Mouse (Mus musculus) lung, embryonic 16.5 days (tissue): ENCODE measurements around the gene Ttc28. TPM values are rescaled to one million over a fixed set of nuclear protein-coding genes. Genes with fewer than 3 reads are reported as not detected.
A peak's percentile ranks its signal among the peaks of the same experiment; 100 is the strongest.

ENCODE experiments used
- ATAC-seq: fragments of 200-750 bp; cut with Nextera tagmentation; 2 replicates; pipeline ENCODE4 v1.8.0; 2017; ENCODE audit warnings: low read depth, mild to moderate bottlenecking, moderate library complexity
- H3K27ac ChIP-seq: fragments of 300-500 bp; sonication (generic); 2 replicates; pipeline ENCODE4 v1.5.1; 2014; ENCODE audit warnings: mild to moderate bottlenecking, control low read depth, low read length
- H3K27me3 ChIP-seq: fragments of 300-500 bp; sonication (generic); 2 replicates; pipeline ENCODE4 v1.6.1; 2014; ENCODE audit warnings: low read depth, low read length, mixed read lengths; ENCODE audit not compliant: control insufficient read depth, insufficient read depth
- H3K36me3 ChIP-seq: fragments of 300-500 bp; sonication (generic); 2 replicates; pipeline ENCODE4 v1.6.1; 2014; ENCODE audit warnings: low read length; ENCODE audit not compliant: control insufficient read depth, insufficient read depth
- H3K4me1 ChIP-seq: fragments of 300-500 bp; sonication (generic); replicated peaks from 2 replicates; pipeline ENCODE4 v1.6.1; 2014; ENCODE audit warnings: low read length, mixed read lengths; ENCODE audit not compliant: control insufficient read depth, insufficient read depth
- H3K4me2 ChIP-seq: fragments of 300-500 bp; sonication (generic); 2 replicates; pipeline ENCODE4 v1.6.1; 2014; ENCODE audit warnings: low read depth, low read length, control low read depth
- H3K4me3 ChIP-seq: fragments of 300-500 bp; sonication (generic); 2 replicates; pipeline ENCODE4 v1.5.1; 2014; ENCODE audit warnings: mild to moderate bottlenecking, low read length, control low read depth
- H3K9ac ChIP-seq: fragments of 300-500 bp; sonication (generic); 2 replicates; pipeline ENCODE4 v1.6.1; 2014; ENCODE audit warnings: low read length, control low read depth
- H3K9me3 ChIP-seq: fragments of 300-500 bp; sonication (generic); 2 replicates; pipeline ENCODE4 v1.6.1; 2016; ENCODE audit warnings: low read length; ENCODE audit not compliant: control insufficient read depth
- WGBS: fragments of 180-500 bp; shearing (Covaris S2); extraction: QIAGEN DNeasy Blood & Tissue Kit; methylation state at CpG from one replicate; pipeline ENCODE4 v1.1.7; 2014; 5-methylcytosine and 5-hydroxymethylcytosine counted together
- polyA plus RNA-seq: library from polyadenylated mRNA; unstranded; fragments of >200 nt; fragmentation: Nextera tagmentation; extraction: Ambion mirVana; gene quantifications from 2 replicates; pipeline ENCODE4 v1.2.1, GENCODE M21; 2015

Ttc28 gene
- polyA plus RNA-seq, 1 experiment from 2014 or later = 8.4 TPM

DNA sequence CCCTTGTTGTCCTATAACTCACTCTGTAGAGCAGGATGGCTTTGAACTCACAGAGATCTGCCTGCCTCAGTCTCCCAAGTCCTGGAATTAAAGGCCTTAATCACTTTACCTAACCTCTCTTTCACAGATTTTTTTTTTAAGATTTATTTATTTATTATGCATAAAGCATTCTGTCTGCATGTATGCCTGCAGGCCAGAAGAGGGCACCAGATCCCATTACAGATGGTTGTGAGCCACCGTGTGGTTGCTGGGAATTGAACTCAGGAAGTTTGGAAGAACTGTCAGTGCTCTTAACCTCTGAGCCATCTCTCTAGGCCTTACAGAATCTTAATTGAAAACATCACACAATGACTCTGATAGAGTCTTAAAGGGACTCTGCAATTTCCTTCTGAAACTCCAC lies 26.6 kb upstream of the Ttc28 start:
- 81% methylated on average over 1 of the region's 1 CpGs for WGBS
- Histone ChIP-seq H3K27me3 (no peaks in the 10 kb centered on the region), H3K9ac (no peak overlapping the region), H3K4me3 (no peak overlapping the region), H3K4me1 (no peaks in the 10 kb centered on the region), H3K36me3 (peaks cover 4% of the 10 kb centered on the region; the same call in 1 of the 2 replicates), H3K4me2 (no peak overlapping the region), H3K27ac (no peak overlapping the region), H3K9me3 (no peaks in the 10 kb centered on the region)
- ATAC-seq = no peak

DNA sequence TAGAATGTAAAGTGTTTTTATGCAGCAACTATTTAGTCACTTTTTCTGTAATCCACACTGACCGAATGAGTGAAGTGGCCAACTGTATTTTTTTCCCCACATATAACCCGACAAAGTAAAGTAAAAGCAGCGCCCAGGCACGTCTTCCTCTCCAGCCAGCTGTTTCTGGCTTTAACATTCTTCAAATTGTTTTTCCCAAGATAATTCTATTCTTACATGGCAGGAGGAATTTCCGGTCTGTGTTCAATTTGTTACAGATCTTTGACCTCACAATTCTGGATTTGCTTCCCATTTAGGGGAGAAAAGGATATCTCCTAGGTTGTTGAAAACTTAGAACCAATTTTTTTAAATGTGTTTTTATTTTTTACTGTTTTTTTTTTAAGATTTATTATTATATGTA lies 22.5 kb upstream of the Ttc28 start:
- Histone ChIP-seq H3K27me3 (no peaks in the 10 kb centered on the region), H3K36me3 (0 out of 2 replicates have a peak, but pooled peaks cover 2% of the 10 kb centered on the region), H3K4me3 (no peak overlapping the region), H3K4me2 (no peak overlapping the region), H3K9me3 (no peaks in the 10 kb centered on the region), H3K4me1 (peaks cover 3% of the 10 kb centered on the region; the same call in 1 of the 2 replicates), H3K9ac (no peak overlapping the region), H3K27ac (no peak overlapping the region)
- 43% methylated on average over 5 of the region's 5 CpGs for WGBS
- no peak for ATAC-seq

DNA sequence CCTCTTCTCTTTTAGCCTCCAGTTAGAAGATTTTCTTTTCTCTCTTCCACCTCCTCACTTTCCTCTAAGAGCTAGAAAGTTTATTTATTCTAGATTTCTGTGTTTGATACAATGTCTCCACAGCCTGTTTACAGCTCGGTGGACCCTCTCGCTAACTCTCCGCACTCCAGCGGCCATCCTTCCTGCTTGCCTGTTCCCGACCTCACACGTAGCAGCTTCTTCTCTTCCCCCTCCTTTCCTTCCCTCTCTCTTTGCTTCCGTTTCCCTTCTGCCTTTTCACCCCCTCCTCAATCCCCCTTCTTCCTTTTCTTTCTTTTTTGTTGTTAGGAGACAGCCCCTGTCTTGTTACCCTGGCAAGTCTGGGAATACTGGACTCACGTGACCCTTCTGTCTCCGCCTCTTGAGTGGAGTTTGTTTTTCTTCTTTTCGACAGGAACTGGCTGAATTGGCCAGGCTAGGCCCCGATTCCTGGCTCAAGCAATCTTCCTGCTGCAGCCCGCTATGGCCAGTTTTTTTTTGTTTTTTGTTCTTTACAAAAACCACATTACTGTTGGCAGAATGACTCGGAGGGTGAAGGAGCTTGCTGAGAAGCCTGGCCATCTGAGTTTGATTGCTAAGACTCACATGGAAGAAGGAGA lies 20.5 kb upstream of the Ttc28 start:
- WGBS = 6% methylated on average over 13 of the region's 13 CpGs
- peak overlapping the region; percentile 39 for H3K4me3 ChIP-seq
- H3K27me3 ChIP-seq = no peaks in the 10 kb centered on the region
- H3K9me3 ChIP-seq = no peaks in the 10 kb centered on the region
- peaks cover 3% of the 10 kb centered on the region; the same call in 1 of the 2 replicates for H3K4me1 ChIP-seq
- peak overlapping the region; percentile 51 for H3K9ac ChIP-seq
- H3K27ac ChIP-seq = peak overlapping the region; percentile 83
- peak overlapping the region; percentile 54 for H3K4me2 ChIP-seq
- peak; percentile 93 for ATAC-seq
- 0 out of 2 replicates have a peak, but pooled peaks cover 2% of the 10 kb centered on the region for H3K36me3 ChIP-seq

DNA sequence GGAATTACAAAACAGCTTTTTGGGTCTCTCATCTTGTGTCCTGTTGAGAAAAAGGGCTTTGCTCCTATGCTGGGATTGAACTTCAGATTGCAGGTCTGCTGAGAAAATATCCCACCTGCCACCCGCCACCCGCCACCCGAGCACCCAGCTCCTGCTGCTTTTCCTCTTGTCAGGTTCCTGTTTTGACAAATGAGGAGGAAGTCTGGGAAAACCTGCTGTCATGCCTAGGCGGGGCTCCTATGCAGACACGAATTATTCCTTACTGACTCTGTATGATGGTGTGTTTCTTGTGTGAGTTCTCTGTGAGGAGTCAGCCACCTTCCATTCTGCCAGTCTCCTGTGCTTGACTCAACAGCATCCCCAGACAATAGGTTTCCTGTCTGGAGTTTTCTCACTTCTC lies 19.2 kb upstream of the Ttc28 start:
- 0 out of 2 replicates have a peak, but pooled peaks cover 2% of the 10 kb centered on the region for H3K36me3 ChIP-seq
- WGBS = 80% methylated on average over 5 of the region's 5 CpGs
- peaks cover 3% of the 10 kb centered on the region; the same call in 1 of the 2 replicates for H3K4me1 ChIP-seq
- no peak overlapping the region for H3K4me2 ChIP-seq
- no peak for ATAC-seq
- no peak overlapping the region for H3K9ac ChIP-seq
- no peak overlapping the region for H3K27ac ChIP-seq
- H3K27me3 ChIP-seq = no peaks in the 10 kb centered on the region
- no peaks in the 10 kb centered on the region for H3K9me3 ChIP-seq
- no peak overlapping the region for H3K4me3 ChIP-seq

DNA sequence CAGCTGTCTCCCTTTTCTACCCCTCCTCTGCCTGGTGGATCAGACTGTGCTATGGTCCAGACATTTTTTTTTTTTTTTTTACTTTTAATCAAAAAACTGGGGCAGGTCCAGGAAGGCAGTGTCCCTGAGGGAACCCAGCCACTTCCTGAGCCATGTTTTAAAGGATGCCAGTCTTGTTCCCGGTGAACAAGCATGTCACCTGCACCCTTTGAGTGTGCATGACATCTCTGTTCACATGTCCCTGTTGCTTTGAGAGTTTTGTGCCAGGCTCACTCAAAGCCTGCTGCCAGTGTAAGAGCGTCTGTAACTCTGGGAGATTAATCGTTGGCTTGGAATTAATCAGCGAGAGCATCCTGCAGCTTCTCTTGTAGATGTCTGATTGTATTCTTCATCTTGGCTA lies 11.1 kb upstream of the Ttc28 start:
- no peak overlapping the region for H3K9ac ChIP-seq
- H3K27me3 ChIP-seq = no peaks in the 10 kb centered on the region
- H3K4me1 ChIP-seq = no peaks in the 10 kb centered on the region
- H3K9me3 ChIP-seq = no peaks in the 10 kb centered on the region
- H3K4me3 ChIP-seq = no peak overlapping the region
- no peak overlapping the region for H3K4me2 ChIP-seq
- WGBS = 56% methylated on average over 4 of the region's 4 CpGs
- no peak overlapping the region for H3K27ac ChIP-seq
- no peak for ATAC-seq
- peaks cover 4% of the 10 kb centered on the region; the same call in 1 of the 2 replicates for H3K36me3 ChIP-seq

DNA sequence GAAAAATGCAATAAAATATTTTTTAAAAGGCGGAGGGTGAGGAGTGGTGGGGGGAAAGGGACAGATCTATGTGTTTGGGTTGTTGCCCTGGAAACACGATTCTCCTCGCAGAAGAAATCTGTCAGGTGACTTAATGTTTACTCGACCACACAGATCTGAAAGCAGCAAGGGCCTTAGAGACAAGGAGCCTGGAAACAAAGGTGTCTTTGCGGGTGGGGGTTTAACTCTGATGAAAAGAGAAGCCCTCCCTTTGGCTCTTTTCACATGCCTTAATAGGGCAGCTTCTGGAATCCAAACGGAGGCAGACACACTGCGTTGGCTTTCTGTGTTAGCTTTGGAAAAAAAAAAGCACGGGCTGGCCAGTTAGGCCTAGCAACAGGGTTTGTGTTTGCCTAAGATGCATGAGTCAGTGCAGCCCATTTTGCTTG lies 10.3 kb upstream of the Ttc28 start:
- WGBS = 16% methylated on average over 8 of the region's 8 CpGs
- no peaks in the 10 kb centered on the region for H3K4me1 ChIP-seq
- H3K4me3 ChIP-seq = no peak overlapping the region
- no peak for ATAC-seq
- no peak overlapping the region for H3K9ac ChIP-seq
- H3K36me3 ChIP-seq = peaks cover 4% of the 10 kb centered on the region; the same call in 1 of the 2 replicates
- no peaks in the 10 kb centered on the region for H3K9me3 ChIP-seq
- no peak overlapping the region for H3K27ac ChIP-seq
- H3K27me3 ChIP-seq = no peaks in the 10 kb centered on the region
- H3K4me2 ChIP-seq = no peak overlapping the region

DNA sequence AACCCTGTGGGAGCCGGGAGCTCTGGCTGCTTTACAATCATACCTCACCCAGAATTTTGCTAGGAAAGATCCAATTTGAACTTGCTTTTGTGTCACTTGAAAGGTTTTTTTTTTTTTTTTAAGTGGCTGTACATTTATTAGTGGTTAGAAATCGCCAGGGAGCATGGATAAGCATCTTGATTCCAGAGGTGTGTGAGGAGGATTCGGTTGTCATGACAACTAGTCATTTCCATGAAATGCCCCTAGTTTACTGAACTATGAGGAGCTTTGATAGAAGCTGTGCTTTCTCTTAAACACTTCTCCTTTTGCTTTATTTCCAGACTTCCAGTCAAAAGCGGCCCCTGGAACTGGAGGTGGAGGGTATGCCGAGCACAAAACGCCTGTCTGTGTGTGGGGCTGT lies 6.4 kb upstream of the Ttc28 start:
- H3K4me2 ChIP-seq = no peak overlapping the region
- no peaks in the 10 kb centered on the region for H3K4me1 ChIP-seq
- WGBS = 85% methylated on average over 6 of the region's 6 CpGs
- no peaks in the 10 kb centered on the region for H3K27me3 ChIP-seq
- no peak overlapping the region for H3K4me3 ChIP-seq
- H3K36me3 ChIP-seq = peaks cover 4% of the 10 kb centered on the region; the same call in 1 of the 2 replicates
- no peak overlapping the region for H3K9ac ChIP-seq
- no peak for ATAC-seq
- no peaks in the 10 kb centered on the region for H3K9me3 ChIP-seq
- H3K27ac ChIP-seq = no peak overlapping the region

DNA sequence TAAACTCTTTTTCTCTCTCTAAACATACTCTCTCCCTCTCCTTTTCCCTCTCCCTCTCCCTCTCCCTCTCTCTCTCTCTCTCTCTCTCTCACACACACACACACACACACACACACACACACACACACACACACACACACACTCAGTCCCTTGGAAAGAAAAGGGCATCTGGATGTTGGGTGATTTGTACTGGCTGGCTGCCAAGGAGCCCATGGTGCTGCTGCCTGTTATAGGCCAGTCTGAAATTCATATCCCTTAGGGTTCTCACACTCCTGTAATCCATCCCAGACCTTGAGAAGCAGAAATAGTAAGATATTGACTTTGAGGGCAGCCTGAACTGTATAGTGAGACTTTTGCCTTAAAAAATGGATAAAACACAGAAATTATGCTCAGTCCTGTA lies 4.9 kb upstream of the Ttc28 start:
- no peaks in the 10 kb centered on the region; the same call in 1 of the 2 replicates for H3K4me1 ChIP-seq
- no peak for ATAC-seq
- H3K4me2 ChIP-seq = no peak overlapping the region
- peaks cover 4% of the 10 kb centered on the region; the same call in 1 of the 2 replicates for H3K36me3 ChIP-seq
- no peak overlapping the region for H3K9ac ChIP-seq
- no peak overlapping the region for H3K27ac ChIP-seq
- H3K9me3 ChIP-seq = no peaks in the 10 kb centered on the region
- H3K27me3 ChIP-seq = no peaks in the 10 kb centered on the region
- H3K4me3 ChIP-seq = no peak overlapping the region

DNA sequence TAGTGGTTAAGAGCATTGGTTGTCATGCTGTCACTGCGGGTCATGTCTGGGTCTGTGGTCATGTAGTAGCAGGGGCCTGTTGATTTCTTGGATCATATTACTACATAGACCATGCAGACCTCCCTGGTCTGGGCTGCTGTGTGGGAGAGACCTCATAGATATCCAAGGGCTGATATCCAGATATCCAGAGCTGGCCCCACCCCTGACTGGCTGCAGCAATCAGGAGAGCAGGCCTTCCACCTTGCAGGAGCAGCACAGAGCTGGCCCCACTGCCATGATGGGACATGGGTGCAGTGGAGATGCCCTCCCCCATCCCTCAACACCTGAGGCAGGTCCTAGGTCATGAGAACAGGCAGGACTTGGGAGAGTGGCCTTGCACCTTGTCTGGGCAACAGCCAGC lies 4.3 kb upstream of the Ttc28 start:
- H3K4me1 ChIP-seq = peaks cover 3% of the 10 kb centered on the region
- WGBS = 90% methylated on average over 1 of the region's 1 CpGs
- no peak overlapping the region for H3K4me3 ChIP-seq
- H3K36me3 ChIP-seq = peaks cover 4% of the 10 kb centered on the region; the same call in 1 of the 2 replicates
- H3K9ac ChIP-seq = no peak overlapping the region
- no peak overlapping the region for H3K27ac ChIP-seq
- H3K4me2 ChIP-seq = no peak overlapping the region
- ATAC-seq = no peak
- no peaks in the 10 kb centered on the region for H3K27me3 ChIP-seq
- H3K9me3 ChIP-seq = no peaks in the 10 kb centered on the region
